Mouse (Mus musculus): ENCODE measurements around the gene Slc16a11. TPM values are rescaled to one million over a fixed set of nuclear protein-coding genes. Genes with fewer than 3 reads are reported as not detected.
A peak's percentile ranks its signal among the peaks of the same experiment; 100 is the strongest.
"Not testable (repeated sequence)": the region's sequence is repeated elsewhere in the genome, so short reads cannot be mapped to it uniquely, and the experiment has no call there.

Slc16a11 gene
- 0.79 and 1.2 TPM in 2 replicates for polyA plus RNA-seq (2016; fragmentation: Nextera tagmentation; extraction: Ambion mirVana)

DNA sequence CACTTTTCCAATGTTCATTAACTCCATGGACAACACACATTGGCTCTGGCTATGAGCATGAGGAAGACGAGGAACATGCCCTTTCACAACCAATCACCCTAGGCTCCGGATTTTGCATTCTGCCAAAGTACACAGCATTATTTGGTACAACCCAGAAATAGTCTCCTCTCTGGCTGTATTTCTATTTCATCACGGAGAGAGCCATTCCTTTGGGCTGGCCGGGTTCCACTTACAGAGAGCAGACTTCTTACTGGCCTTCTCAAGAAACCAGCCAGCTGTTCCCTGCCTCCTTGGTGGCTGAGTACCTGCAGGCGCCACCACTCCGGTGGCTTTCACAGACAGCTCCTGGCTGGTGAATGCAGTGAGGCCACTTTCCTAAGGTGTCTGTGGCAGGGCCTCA, at the start of gene Slc16a11:
Slc16a11 (plus strand) TSS at position 330 of the 400 bp plus-strand sequence.
- peaks cover 29% of the 10 kb centered on the region for H3K4me1 ChIP-seq
- H3K4me3 ChIP-seq = peak within 1 kb of the TSS; percentile 52; the same call in 1 of the 2 replicates
- H3K9me3 ChIP-seq = no peaks in the 10 kb centered on the region
- peaks cover 10% of the 10 kb centered on the region for H3K36me3 ChIP-seq (replicated peaks)
- WGBS = 70% methylated on average over 6 of the region's 6 CpGs
- H3K27me3 ChIP-seq (ENCODE audit: poor library complexity, severe bottlenecking) = peaks cover 58% of the 10 kb centered on the region
- no peak within 1 kb of the TSS for H3K27ac ChIP-seq
- no peak for DNase-seq (ENCODE audit: extremely low spot score, low spot score)

GRCm38 (mm10) chr11:70165972-70166921, 46.3 kb upstream of the Slc16a11 start:
- Histone ChIP-seq H3K4me3 (no peak overlapping the region), H3K9me3 (no peaks in the 10 kb centered on the region), H3K27ac (no peak overlapping the region), H3K4me1 (peaks cover 5% of the 10 kb centered on the region), H3K27me3 (ENCODE audit: poor library complexity, severe bottlenecking) (no peaks in the 10 kb centered on the region), H3K36me3 (replicated peaks) (no peaks in the 10 kb centered on the region)
- DNase-seq (ENCODE audit: extremely low spot score, low spot score) = no peak
- 73% methylated on average over 16 of the region's 16 CpGs for WGBS

GRCm38 (mm10) chr11:70168136-70168535, 44.4 kb upstream of the Slc16a11 start:
- Histone ChIP-seq H3K27me3 (ENCODE audit: poor library complexity, severe bottlenecking) (no peaks in the 10 kb centered on the region), H3K9me3 (no peaks in the 10 kb centered on the region), H3K36me3 (replicated peaks) (no peaks in the 10 kb centered on the region), H3K4me1 (peaks cover 5% of the 10 kb centered on the region), H3K4me3 (no peak overlapping the region), H3K27ac (no peak overlapping the region)
- no peak for DNase-seq (ENCODE audit: extremely low spot score, low spot score)
- whole genome bisulfite sequencing = 72% methylated on average over 7 of the region's 7 CpGs

DNA sequence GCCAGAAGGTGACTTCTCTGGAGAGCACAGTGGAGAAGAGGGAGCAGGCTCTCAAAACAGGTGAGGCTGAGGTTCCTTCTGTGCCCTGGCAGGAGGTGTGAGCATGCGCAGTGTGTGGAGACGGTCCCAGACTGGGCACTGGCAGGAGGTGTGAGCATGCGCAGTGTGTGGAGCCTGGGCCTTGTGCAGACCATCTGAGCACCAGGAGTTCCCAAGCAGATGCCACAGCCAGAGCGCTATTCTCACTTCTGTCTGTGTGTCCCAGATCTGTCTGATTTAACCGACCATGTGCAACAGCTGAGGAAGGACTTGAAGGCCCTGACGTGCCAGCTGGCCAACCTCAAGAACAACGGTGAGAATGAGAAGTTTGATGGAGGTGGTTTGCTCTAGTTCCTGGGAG, 43.1 kb upstream of the Slc16a11 start:
- not testable (repeated sequence) for H3K4me3 ChIP-seq; H3K27ac ChIP-seq; H3K9me3 ChIP-seq; H3K4me1 ChIP-seq; H3K36me3 ChIP-seq (replicated peaks); H3K27me3 ChIP-seq (ENCODE audit: poor library complexity, severe bottlenecking); DNase-seq (ENCODE audit: extremely low spot score, low spot score)
- WGBS = 95% methylated on average over 7 of the region's 7 CpGs

DNA sequence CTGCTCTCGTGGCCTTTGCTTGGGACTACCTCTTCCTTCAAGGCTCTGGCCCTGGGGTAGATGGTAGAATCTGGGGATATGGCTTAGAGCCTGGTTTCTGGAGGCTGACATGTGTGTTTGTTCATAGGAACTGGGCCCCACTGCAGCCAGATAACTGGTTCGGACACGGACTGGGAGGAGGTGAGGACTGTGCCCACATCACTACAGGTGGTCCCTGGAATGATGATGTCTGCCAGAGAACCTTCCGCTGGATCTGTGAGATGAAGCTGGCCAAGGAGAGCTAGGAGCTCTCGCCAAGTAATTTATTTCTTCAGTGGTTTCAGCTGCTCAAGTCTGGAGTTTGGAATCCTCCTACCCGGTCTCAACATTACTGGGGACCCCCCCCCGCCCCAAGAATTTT, 42.3 kb upstream of the Slc16a11 start:
- H3K4me1 ChIP-seq = peaks cover 5% of the 10 kb centered on the region
- H3K27ac ChIP-seq = no peak overlapping the region
- WGBS = 84% methylated on average over 7 of the region's 7 CpGs
- no peaks in the 10 kb centered on the region for H3K9me3 ChIP-seq
- H3K27me3 ChIP-seq (ENCODE audit: poor library complexity, severe bottlenecking) = no peaks in the 10 kb centered on the region
- H3K36me3 ChIP-seq (replicated peaks) = no peaks in the 10 kb centered on the region
- no peak for DNase-seq (ENCODE audit: extremely low spot score, low spot score)
- no peak overlapping the region for H3K4me3 ChIP-seq

- no peak for DNase-seq (ENCODE audit: extremely low spot score, low spot score)
Observed at GRCm38 (mm10) chr11:70171181-70171580, 41.4 kb upstream of the Slc16a11 start.

GRCm38 (mm10) chr11:70171847-70172246, 40.7 kb upstream of the Slc16a11 start:
- no peak for DNase-seq (ENCODE audit: extremely low spot score, low spot score)
- H3K4me3 ChIP-seq = no peak overlapping the region
- WGBS = 58% methylated on average over 3 of the region's 3 CpGs
- H3K9me3 ChIP-seq = 0 out of 2 replicates have a peak, but pooled peaks cover 4% of the 10 kb centered on the region
- peaks cover 5% of the 10 kb centered on the region for H3K4me1 ChIP-seq
- no peak overlapping the region for H3K27ac ChIP-seq
- H3K36me3 ChIP-seq (replicated peaks) = no peaks in the 10 kb centered on the region
- no peaks in the 10 kb centered on the region for H3K27me3 ChIP-seq (ENCODE audit: poor library complexity, severe bottlenecking)

More at GRCm38 (mm10) chr11:70171181-70171580, 41.4 kb upstream of the Slc16a11 start:
- WGBS = 83% methylated on average over 7 of the region's 7 CpGs
- Histone ChIP-seq H3K27ac (no peak overlapping the region), H3K36me3 (replicated peaks) (no peaks in the 10 kb centered on the region), H3K4me3 (no peak overlapping the region), H3K4me1 (peaks cover 5% of the 10 kb centered on the region), H3K27me3 (ENCODE audit: poor library complexity, severe bottlenecking) (no peaks in the 10 kb centered on the region), H3K9me3 (0 out of 2 replicates have a peak, but pooled peaks cover 4% of the 10 kb centered on the region)

- Histone ChIP-seq H3K4me3 (no peak overlapping the region), H3K27me3 (ENCODE audit: poor library complexity, severe bottlenecking) (no peaks in the 10 kb centered on the region), H3K27ac (no peak overlapping the region), H3K36me3 (replicated peaks) (no peaks in the 10 kb centered on the region), H3K4me1 (peaks cover 5% of the 10 kb centered on the region), H3K9me3 (0 out of 2 replicates have a peak, but pooled peaks cover 4% of the 10 kb centered on the region)
- 61% methylated on average over 5 of the region's 5 CpGs for WGBS
- DNase-seq (ENCODE audit: extremely low spot score, low spot score) = no peak
Observed at GRCm38 (mm10) chr11:70172298-70172697, 40.3 kb upstream of the Slc16a11 start.

DNA sequence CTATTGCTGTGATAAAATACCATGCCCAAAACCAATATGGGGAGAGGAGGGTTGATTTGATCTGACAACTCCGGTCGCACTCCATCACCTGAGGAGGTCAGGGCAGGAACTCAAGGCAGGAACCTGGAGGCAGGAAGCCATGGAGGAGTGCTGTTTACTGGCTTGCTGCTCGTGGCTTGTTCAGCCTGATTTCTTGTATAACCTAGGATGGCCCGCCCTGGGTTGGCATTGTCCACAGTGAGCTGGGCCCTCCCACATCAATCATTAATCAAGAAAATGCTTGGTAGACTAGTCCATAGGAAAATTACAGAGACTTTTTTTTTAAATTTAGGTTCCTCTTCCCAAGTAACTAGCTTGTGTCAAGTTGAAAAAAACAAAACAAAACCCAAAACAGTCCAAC, 38.1 kb upstream of the Slc16a11 start:
- H3K4me3 ChIP-seq = no peak overlapping the region
- no peaks in the 10 kb centered on the region for H3K36me3 ChIP-seq (replicated peaks)
- DNase-seq (ENCODE audit: extremely low spot score, low spot score) = no peak
- 86% methylated on average over 4 of the region's 4 CpGs for WGBS
- H3K4me1 ChIP-seq = no peaks in the 10 kb centered on the region
- H3K27ac ChIP-seq = no peak overlapping the region
- no peaks in the 10 kb centered on the region for H3K27me3 ChIP-seq (ENCODE audit: poor library complexity, severe bottlenecking)
- H3K9me3 ChIP-seq = 0 out of 2 replicates have a peak, but pooled peaks cover 4% of the 10 kb centered on the region

- H3K27ac ChIP-seq = no peak overlapping the region
- H3K4me1 ChIP-seq = no peaks in the 10 kb centered on the region
- 75% methylated on average over 8 of the region's 8 CpGs for WGBS
- no peaks in the 10 kb centered on the region for H3K27me3 ChIP-seq (ENCODE audit: poor library complexity, severe bottlenecking)
- DNase-seq (ENCODE audit: extremely low spot score, low spot score) = no peak
- no peaks in the 10 kb centered on the region for H3K36me3 ChIP-seq (replicated peaks)
- 0 out of 2 replicates have a peak, but pooled peaks cover 4% of the 10 kb centered on the region for H3K9me3 ChIP-seq
- H3K4me3 ChIP-seq = no peak overlapping the region
Observed at GRCm38 (mm10) chr11:70177647-70178046, 34.9 kb upstream of the Slc16a11 start.

DNA sequence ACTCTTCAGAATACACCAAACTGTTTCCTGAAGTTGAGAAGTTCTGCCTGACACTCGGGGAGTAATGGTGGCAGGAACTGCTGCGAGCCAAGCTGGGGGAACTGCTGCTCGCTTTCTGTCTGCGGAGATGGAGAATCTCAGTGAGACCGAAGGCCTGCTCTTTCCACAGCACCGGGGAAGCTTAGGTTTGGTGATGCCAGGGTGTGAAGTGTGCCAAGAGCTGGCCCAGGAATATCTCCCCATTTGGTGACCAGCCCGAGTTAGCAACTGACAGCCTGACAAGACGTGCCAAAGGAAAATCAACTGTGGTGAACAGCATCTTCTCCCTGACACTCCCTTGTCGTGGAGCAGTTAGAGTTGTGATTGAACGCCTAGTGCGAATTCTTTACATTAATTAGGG, 34.2 kb upstream of the Slc16a11 start:
- Histone ChIP-seq H3K36me3 (replicated peaks) (no peaks in the 10 kb centered on the region), H3K4me1 (no peaks in the 10 kb centered on the region), H3K27me3 (ENCODE audit: poor library complexity, severe bottlenecking) (no peaks in the 10 kb centered on the region), H3K9me3 (0 out of 2 replicates have a peak, but pooled peaks cover 4% of the 10 kb centered on the region), H3K4me3 (no peak overlapping the region), H3K27ac (no peak overlapping the region)
- DNase-seq (ENCODE audit: extremely low spot score, low spot score) = no peak
- WGBS = 89% methylated on average over 11 of the region's 11 CpGs

DNA sequence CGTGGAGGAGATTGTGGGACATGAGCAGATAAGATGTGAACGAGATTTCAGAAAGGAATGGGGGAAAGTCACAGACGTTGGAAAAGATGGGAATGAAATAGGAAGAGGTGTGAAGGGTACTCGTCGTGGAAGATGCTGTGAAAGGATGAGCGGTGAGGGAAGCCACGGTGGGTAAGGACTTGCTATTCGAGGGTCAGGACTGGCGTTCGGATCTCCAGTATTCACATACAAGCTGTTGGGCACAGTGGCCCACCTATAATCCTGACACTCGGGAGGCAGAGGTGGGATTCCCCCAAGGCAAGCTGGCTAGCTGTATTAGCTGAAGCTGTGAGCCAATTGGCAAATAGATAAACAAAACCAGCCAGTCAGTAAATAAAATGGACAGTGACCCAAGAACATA, 33.8 kb upstream of the Slc16a11 start:
- DNase-seq (ENCODE audit: extremely low spot score, low spot score) = no peak
- Histone ChIP-seq H3K27me3 (ENCODE audit: poor library complexity, severe bottlenecking) (no peaks in the 10 kb centered on the region), H3K4me1 (no peaks in the 10 kb centered on the region), H3K9me3 (0 out of 2 replicates have a peak, but pooled peaks cover 4% of the 10 kb centered on the region), H3K27ac (no peak overlapping the region), H3K4me3 (no peak overlapping the region), H3K36me3 (replicated peaks) (no peaks in the 10 kb centered on the region)
- 85% methylated on average over 11 of the region's 11 CpGs for WGBS

- DNase-seq (ENCODE audit: extremely low spot score, low spot score) = peak; percentile 42
- Histone ChIP-seq H3K4me1 (no peaks in the 10 kb centered on the region), H3K9me3 (0 out of 2 replicates have a peak, but pooled peaks cover 4% of the 10 kb centered on the region), H3K27me3 (ENCODE audit: poor library complexity, severe bottlenecking) (no peaks in the 10 kb centered on the region), H3K27ac (no peak overlapping the region), H3K36me3 (replicated peaks) (no peaks in the 10 kb centered on the region), H3K4me3 (no peak overlapping the region)
- WGBS = 38% methylated on average over 14 of the region's 14 CpGs
Observed at GRCm38 (mm10) chr11:70179401-70179800, 33.2 kb upstream of the Slc16a11 start.
